Mouse (Mus musculus) megakaryocyte, embryonic 14.5 days (primary cell): Measurements from ENCODE around the gene Brinp1.

Experiments
- FLI1 ChIP-seq: IDR thresholded peaks from 2 replicates; pipeline ENCODE4 v1.6.1; 2012; ENCODE audit warnings: low read length, inconsistent platforms, mixed read lengths
- GATA1 ChIP-seq: IDR thresholded peaks from 3 replicates; pipeline ENCODE4 v1.6.1; 2012; ENCODE audit warnings: mixed read lengths, low read length, inconsistent platforms, borderline replicate concordance

- TF ChIP-seq FLI1 (no peak), GATA1 (no peak)
Measured at GRCm38 (mm10) chr4:68764937-68765336, 189.3 kb downstream of the Brinp1 start.
